Mouse (Mus musculus) left cerebral cortex, adult 18-20 months (tissue): ENCODE results near the gene Crispld2. TPM values are rescaled to one million over a fixed set of nuclear protein-coding genes. Genes with fewer than 3 reads are reported as not detected.

Source experiments
- DNase-seq, 2 experiments: peaks; one replicate each; pipeline ENCODE4 v3.0.0; 2021 to 2022; ENCODE audit warnings: low spot score in 2 of 2, mixed read lengths in 1 of 2
- total RNA-seq, 2 experiments: library from RNA; stranded (reverse); gene quantifications; 2 replicates each; pipeline ENCODE4 v1.2.3; 2021

Crispld2 gene
- total RNA-seq, 2 experiments from 2014 or later = 2.1 to 2.7 TPM

- DNase-seq = no peak
Measured at GRCm38 (mm10) chr8:119997266-119997665, 5.0 kb downstream of the Crispld2 start.

- DNase-seq = no peak
Measured at GRCm38 (mm10) chr8:120000461-120000860, 8.2 kb downstream of the Crispld2 start.

- DNase-seq = no peak
Measured at GRCm38 (mm10) chr8:120001712-120002111, 9.5 kb downstream of the Crispld2 start.

GRCm38 (mm10) chr8:120002348-120002747 lies 10.1 kb downstream of the Crispld2 start:
- DNase-seq = no peak

- no peak for DNase-seq
Measured at GRCm38 (mm10) chr8:120004154-120004702, 12.0 kb downstream of the Crispld2 start.

GRCm38 (mm10) chr8:120004705-120005381 lies 12.6 kb downstream of the Crispld2 start:
- DNase-seq = no peak

- DNase-seq = no peak
Measured at GRCm38 (mm10) chr8:120006645-120007160, 14.5 kb downstream of the Crispld2 start.

GRCm38 (mm10) chr8:120007178-120007577 lies 14.9 kb downstream of the Crispld2 start:
- no peak for DNase-seq

- DNase-seq = no peak
Measured at GRCm38 (mm10) chr8:120009284-120009683, 17.0 kb downstream of the Crispld2 start.

- no peak for DNase-seq
Measured at GRCm38 (mm10) chr8:120012491-120012890, 20.3 kb downstream of the Crispld2 start.

- DNase-seq = no peak
Measured at GRCm38 (mm10) chr8:120012927-120013326, 20.7 kb downstream of the Crispld2 start.

- no peak for DNase-seq
Measured at GRCm38 (mm10) chr8:120014267-120015023, 22.2 kb downstream of the Crispld2 start.

- no peak for DNase-seq
Measured at GRCm38 (mm10) chr8:120015916-120016315, 23.7 kb downstream of the Crispld2 start.

GRCm38 (mm10) chr8:120016424-120016823 lies 24.2 kb downstream of the Crispld2 start:
- DNase-seq = no peak

- no peak for DNase-seq
Measured at GRCm38 (mm10) chr8:120017349-120017748, 25.1 kb downstream of the Crispld2 start.

GRCm38 (mm10) chr8:120017786-120018185 lies 25.5 kb downstream of the Crispld2 start:
- DNase-seq = no peak

- no peak for DNase-seq
Measured at GRCm38 (mm10) chr8:120018379-120018778, 26.1 kb downstream of the Crispld2 start.

- no peak for DNase-seq
Measured at GRCm38 (mm10) chr8:120019297-120019696, 27.1 kb downstream of the Crispld2 start.

GRCm38 (mm10) chr8:120020298-120020697 lies 28.1 kb downstream of the Crispld2 start:
- no peak for DNase-seq

- no peak for DNase-seq
Measured at GRCm38 (mm10) chr8:120026199-120026598, 34.0 kb downstream of the Crispld2 start.

- no peak for DNase-seq
Measured at GRCm38 (mm10) chr8:120026991-120027390, 34.8 kb downstream of the Crispld2 start.

- no peak for DNase-seq
Measured at GRCm38 (mm10) chr8:120030447-120030846, 38.2 kb downstream of the Crispld2 start.
